Mouse (Mus musculus) thymus, adult 2 months (tissue): ENCODE measurements around the gene Stam.

Experiments
- CTCF ChIP-seq: fragments of 200-500 bp; IDR thresholded peaks from 2 replicates; pipeline ENCODE4 v1.5.1; 2012; ENCODE audit warnings: mild to moderate bottlenecking, control low read depth, low read length, moderate library complexity, borderline replicate concordance; ENCODE audit not compliant: control insufficient read depth, poor library complexity, insufficient read depth; ENCODE audit errors: extremely low read depth
- POLR2A ChIP-seq: fragments of 200-500 bp; IDR thresholded peaks from 2 replicates; pipeline ENCODE4 v1.6.1; 2012; ENCODE audit warnings: mild to moderate bottlenecking, low read length, control low read depth, moderate library complexity; ENCODE audit not compliant: control insufficient read depth, poor library complexity, insufficient read depth; ENCODE audit errors: extremely low read depth

- TF ChIP-seq CTCF (no peak), POLR2A (no peak)
These were observed 118.1 kb downstream of the Stam start for GRCm38 (mm10) chr2:14192046-14192445.
